Mouse (Mus musculus) frontal cortex, postnatal 14 days (tissue): ENCODE measurements around the gene Agxt2.

ENCODE experiments used
- DNase-seq, 2 experiments: peaks; one replicate each; pipeline ENCODE4 v3.0.0; 2022; ENCODE audit warnings: low spot score in 2 of 2

Gene Agxt2

DNA sequence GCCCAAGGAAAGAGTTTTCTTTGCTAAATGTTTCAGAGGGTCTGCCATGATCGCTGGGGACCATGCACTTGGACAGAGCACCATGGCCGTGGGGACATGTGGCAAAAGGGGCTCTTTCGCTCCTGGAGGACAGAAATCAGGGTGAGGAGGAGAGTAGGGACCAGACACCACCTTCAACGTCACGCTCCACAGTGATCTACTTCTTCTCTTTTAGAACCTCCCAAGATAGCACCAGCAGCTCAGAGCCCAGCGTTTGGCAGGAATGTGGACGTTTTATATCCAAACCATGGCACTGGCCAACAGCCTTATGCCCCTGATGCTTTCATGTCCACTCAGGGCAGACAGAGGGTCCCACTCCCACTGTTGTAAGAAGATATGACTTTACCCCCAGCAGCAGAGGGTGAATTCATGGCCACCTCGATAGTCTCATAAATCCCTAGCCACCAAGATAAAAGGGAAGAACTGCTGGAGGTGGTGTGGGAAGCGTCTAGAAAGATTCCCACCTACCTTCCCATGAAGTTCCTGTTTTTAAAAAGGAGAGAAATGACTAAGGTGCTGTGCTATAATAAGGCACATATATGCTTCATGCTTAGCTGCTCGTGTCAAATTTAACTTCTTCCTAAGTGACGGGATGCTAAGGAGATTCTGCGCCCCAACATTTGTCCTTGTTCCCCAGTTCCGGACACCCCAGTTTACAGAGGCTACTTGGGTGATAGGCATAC lies 68.4 kb downstream of the Agxt2 start:
- no peak for DNase-seq

DNA sequence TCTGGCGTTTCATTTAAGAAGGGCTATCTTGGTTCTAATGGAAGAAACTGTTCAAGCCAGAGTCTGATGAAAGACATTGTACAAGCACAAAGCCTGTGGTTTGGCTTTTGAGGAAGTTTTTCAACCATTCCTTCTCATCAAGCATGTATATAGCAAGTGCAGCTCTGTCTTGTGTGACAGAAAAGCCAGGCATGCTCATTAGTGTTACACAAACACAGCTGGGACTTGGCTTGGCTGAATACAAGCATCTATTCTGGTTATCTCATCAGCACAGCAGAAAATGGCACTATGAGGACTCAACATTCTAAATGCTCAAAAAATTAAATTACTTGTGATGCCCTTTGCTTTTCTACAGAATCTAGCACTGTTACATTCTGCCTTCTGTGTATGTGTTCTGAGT lies 78.6 kb downstream of the Agxt2 start:
- DNase-seq = no peak

DNA sequence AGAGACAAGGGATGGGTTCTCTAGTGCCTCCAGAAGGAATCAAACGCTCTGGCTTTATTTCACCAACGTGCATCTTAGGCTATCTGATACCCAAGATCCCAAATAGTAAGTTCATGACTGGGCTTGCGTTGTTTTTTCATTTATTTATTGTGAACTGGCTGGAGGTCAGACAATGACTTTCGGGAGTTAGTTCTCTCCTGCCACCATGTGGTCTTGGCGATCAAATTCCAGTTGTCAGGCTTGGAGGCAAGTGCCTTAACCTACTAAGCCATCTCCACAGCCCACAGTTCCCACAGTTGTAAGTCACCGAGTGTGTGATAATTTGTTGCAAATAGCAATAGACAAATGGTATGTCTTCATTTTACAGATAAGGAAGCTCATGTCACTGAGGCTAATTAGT lies 81.6 kb downstream of the Agxt2 start:
- DNase-seq = no peak

DNA sequence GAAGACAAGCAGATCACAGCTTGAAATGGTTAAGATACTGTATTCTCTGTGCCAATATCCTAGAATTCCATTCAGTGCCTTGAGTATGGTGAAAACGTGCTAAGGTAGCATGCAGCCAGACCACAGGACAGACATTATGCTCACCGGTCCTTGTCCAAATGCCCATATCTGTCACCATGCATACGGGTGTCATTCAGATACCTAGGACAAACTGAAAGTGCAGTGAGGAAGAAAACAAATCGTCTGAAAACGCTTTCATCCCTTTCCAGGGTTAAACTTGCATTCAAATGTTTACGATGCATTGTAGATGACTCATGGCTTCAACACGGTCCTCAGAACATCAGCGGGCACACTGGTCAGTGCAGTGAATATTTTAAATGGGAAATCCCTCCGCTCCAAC lies 83.2 kb downstream of the Agxt2 start:
- DNase-seq = no peak

DNA sequence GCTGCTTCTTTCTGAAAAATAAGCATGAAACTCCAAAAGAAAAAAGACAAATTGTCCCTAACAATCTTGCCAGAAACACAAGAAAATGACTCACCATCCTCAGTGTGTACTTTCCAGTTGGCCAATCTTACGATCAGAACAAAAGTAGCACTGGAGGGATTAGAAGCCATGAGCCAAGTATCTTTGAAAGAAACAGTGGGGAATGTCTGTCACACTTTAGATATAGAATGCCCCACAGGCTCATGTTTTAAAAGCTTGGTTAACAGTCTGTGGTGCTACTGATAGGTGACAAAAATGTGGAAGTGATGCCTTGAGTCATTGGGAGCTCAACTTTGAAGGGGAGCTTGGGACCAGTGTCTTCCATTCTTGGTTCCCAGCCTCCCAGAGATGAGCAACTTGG lies 83.9 kb downstream of the Agxt2 start:
- no peak for DNase-seq

DNA sequence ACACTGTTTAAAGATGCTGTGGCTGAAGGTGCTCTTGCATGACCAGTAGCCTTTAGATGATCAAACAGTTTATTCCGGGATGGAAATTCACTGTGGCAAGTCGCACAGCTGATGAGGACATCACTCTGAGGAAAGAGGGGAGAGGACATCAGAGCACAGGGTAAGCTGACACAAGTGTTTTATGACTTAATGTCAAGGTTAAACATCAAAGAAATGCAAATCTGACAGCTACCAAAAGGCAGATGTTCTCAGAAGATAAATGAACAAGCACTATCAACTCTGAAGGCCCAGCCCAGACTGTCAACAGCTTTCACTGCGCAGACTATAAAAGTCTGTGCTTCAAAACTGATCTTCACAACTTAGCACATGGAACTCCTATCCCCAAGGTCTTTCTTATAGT lies 88.8 kb downstream of the Agxt2 start:
- DNase-seq = no peak
